Mouse (Mus musculus): ENCODE results near the gene Emsy.

DNA sequence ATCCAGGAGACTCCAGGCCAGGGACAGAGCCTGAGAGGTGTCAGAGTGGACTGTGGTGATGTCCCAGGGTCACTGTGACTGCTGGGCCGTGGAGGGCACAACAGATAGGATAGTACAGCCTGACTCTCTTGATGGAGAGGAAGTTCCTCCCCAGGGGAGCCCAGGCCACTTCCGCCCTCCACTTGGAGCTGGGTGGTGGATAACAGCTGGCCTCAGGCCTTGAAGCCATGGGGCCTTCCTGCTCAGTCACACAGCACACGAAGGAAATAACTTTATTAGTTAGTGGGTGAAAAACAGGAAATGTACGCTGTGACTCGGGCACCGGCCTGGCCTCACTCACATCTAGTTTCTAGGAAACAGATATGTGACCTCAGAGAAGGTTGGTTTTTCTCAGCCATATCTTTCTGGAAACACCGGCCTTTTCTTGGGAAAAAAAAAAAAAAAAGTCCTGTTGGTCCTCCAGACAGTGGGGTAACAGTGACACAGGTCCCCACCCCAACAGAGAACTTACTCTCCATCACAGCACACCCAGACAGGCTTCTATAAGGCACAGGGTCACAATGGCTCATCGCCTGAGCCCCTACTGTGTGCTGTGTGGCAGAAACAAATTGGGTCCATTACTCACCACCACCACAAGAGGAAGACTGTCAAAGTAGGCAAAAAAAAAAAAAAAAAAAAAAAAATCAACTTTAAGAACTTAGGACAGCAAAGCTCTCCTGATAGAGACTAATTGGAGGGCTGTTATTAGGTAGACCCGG, 91.8 kb downstream of the Emsy start:
- TF ChIP-seq CTCF (IDR thresholded peaks at IDR 0.05; ENCODE audit: extremely low read depth, insufficient read depth, insufficient read length, insufficient replicate concordance), result no peak
- TF ChIP-seq POLR2A (IDR thresholded peaks at IDR 0.05; ENCODE audit: low read depth, low read length), result no peak

Measured in spleen, adult 2 months (tissue).